Mouse (Mus musculus) right cerebral cortex, adult 2 months (tissue): ENCODE results near the gene Ccnd3.

Experiments
- DNase-seq, 2 experiments: peaks; one replicate each; pipeline ENCODE4 v3.0.0; 2021 to 2022; ENCODE audit warnings: low spot score in 2 of 2

Ccnd3 gene

DNA sequence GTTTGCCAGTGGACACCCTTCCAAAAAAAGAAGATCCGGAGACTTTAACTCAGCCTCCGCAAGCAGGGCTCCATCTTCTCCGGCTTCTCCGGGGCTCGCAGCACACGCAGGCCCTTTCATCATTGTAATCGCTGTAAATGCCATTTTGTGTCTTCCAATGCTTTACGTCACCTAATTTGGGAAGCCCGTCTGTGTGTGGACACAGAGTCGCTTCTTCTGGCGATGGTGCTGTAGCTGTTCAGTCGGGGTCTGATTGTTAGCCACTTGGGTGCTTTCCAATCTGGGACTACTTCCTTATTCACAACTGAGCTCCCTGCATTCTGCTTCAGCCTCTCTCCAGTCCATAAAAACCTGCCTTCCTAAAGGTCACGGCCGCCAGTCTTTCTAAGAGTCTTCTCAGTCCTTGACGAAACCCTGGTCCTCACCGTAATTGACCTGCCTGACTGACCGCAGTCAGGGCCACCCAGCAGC is 41.0 kb downstream of the Ccnd3 start:
- peak; percentile 11 to 22 for DNase-seq

DNA sequence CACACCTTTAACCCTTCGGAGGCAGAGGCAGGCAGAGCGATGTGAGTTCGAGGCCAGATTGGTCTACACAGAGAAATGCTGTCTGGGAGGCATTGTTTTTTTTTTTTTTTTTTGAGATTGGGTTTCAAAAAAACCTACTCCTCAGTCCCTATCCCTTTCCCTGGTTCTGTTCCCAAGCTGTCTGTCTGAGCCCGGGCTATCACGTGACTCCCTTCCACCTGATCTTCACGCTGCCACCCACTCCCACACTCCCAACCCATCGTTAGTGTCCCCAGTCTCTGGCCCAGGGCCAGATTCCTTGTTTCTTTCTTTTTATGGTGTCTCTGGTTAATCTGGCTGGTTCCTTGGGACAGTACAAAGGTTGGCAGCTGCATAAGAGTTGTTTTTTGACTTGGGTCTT is 46.2 kb downstream of the Ccnd3 start:
- no peak for DNase-seq

GRCm38 (mm10) chr17:47552994-47553393 is 48.1 kb downstream of the Ccnd3 start:
- no peak for DNase-seq

GRCm38 (mm10) chr17:47554621-47555020 is 49.8 kb downstream of the Ccnd3 start:
- no peak for DNase-seq

DNA sequence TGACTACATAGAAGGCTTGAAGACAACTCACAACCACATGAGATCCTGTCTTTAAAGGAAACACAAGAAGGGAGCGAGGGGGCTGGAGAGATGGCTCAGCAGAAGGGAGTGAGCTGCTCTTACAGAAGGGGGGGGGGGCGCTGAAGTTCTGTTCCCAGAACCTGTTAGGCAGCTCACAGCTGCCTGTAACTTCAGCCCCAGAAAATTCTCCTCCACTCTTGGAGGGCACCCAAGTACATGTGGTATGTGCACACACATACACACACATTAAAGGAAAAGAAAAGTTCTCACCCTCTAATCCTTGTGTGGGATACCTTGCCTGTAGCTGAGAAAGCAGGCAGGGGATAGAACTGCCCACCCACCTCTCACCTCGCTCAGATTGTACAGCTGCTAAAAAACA is 52.3 kb downstream of the Ccnd3 start:
- no peak for DNase-seq

DNA sequence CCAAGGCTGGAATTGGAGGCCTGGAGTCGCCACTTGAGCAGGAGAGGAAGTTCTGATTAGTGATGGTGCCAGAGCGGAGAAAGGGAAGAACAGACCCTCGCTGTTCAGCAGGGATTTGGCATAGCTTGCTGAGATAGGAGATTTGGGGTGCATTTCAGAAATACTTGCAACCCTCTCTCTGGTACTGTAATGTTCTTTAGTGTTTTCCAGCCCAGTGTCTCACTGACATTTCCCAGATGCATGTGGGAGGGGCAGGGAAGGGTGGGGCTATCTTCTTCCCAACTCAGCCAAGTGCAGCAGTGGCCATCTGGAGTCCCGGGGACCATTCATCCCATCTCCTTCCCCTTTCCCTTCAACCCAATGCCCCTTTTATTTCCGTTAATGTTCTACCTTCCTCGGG is 54.9 kb downstream of the Ccnd3 start:
- DNase-seq = no peak

GRCm38 (mm10) chr17:47562875-47563274 is 58.0 kb downstream of the Ccnd3 start:
- DNase-seq = no peak

GRCm38 (mm10) chr17:47564612-47565011 is 59.8 kb downstream of the Ccnd3 start:
- DNase-seq = no peak

DNA sequence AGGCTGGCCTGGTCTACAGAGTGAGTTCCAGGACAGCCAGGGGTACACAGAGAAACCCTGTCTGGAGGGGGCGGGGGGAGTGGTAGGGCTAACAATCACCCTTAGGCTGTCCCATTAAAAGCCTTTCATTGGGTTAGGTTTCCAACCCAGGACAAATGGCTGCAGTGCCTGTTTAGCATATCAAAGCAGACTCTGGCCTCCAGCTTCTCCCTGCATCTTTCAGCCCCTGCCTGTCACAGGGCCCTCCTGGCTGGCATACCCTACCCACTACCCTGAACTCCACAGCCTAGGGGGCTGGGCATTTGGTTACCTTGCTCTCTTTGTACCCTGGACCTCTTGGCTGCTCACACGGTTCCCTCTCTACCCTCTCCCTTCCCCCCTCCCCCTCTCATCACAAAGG is 61.3 kb downstream of the Ccnd3 start:
- no peak for DNase-seq

GRCm38 (mm10) chr17:47567271-47567670 is 62.4 kb downstream of the Ccnd3 start:
- DNase-seq = no peak

- no peak for DNase-seq
Observed at GRCm38 (mm10) chr17:47568389-47568788, 63.5 kb downstream of the Ccnd3 start.

- DNase-seq = no peak
Observed at GRCm38 (mm10) chr17:47568951-47569527, 64.2 kb downstream of the Ccnd3 start.

DNA sequence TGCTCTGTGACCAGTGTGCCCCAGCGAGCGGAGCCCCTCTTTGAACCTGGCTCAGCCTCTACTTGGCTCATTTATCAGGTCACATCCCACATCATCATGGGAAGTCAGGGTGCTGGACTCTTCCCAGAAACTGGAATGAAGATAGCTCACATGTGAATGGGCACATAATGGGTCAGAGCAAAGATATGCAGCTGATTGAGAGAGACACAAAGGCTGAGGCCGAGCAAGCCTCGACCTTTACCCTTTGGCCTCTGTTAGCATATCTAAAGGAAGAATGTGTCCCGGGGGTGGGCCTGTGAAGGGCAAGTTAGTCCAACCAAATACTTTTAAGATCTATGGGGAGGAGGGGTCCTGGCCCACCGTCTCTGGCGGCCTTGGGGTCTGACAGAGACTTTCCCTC is 66.8 kb downstream of the Ccnd3 start:
- no peak for DNase-seq

DNA sequence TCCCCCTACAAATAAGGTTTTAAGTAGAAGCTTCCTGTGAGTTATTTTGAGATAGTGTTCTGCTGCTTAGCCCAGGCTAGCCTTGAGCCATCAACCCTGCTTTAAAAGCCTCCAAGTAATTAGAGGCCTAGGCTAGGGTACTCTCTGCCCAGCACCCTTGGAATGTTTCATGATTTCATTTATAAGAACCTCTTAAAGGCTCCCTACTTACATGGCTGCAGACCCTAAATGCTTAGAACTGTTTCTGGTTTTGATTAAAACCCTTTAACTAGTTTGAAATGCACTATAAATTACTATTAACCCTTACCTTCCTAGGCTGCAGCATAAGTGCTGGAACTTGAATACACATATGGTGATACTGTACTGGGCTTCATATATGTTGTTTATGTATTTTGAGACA is 67.6 kb downstream of the Ccnd3 start:
- no peak for DNase-seq

GRCm38 (mm10) chr17:47574028-47574427 is 69.2 kb downstream of the Ccnd3 start:
- DNase-seq = no peak

DNA sequence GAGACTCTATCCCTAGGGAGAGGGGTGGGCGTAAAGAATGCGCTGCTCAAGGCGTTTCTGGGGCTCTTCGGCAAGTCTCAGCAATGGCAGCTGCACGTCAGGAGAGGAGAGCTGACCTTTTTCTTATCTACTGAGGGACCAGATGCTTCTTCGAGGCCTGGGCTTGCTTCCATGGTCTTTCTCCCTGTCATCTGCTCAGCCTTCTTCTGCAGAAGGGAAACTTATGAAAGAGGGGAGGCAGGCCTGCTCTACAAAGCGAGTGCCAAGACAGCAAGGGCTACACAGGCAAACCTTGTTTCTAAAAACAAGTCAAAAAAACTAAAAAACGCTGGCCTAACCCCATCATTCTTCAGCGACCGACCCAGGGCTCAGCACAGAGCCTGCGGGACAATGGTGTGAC is 70.0 kb downstream of the Ccnd3 start:
- no peak for DNase-seq

GRCm38 (mm10) chr17:47578655-47579054 is 73.8 kb downstream of the Ccnd3 start:
- DNase-seq = no peak

GRCm38 (mm10) chr17:47580962-47581361 is 76.1 kb downstream of the Ccnd3 start:
- no peak for DNase-seq

DNA sequence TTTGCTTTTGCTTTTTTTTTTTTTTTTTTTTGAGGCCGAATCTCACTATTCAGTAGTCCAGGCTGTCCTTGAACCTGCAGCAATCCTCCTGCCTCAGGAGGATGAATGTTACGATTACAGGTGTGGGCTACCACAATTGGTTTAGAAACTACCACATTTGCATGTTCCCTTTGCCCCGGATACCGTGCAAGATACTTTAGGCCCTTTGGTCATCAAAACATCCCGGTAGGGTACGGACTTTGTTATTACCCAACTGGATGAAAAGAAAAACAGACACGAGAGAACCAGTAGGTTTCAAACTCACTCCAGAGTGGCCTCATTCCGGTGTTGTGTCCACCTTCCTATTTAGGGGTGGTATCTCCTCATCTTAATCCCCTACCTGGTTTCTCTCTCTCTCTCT is 83.7 kb downstream of the Ccnd3 start:
- DNase-seq = no peak

DNA sequence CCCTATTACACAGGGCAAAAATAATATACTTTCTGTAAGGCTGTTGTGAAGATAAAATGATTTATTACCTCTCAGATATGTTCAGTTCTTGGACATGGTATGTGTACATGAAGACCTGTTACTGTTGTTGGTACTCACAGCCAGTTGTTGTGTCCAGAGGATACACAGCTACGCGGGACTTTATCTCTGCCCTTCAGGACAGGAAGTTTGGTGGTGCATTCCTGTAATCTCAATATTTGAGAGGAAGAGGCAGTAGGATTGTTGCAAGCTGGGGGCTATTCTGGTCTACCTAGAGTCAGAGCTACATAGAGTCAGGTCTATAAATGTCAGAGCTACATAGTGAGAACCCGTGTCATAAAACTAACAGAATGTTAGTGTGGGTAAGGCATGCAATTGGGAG is 86.2 kb downstream of the Ccnd3 start:
- no peak for DNase-seq

- DNase-seq = peak; percentile 89
Observed at GRCm38 (mm10) chr17:47593215-47593853, 88.5 kb downstream of the Ccnd3 start.

DNA sequence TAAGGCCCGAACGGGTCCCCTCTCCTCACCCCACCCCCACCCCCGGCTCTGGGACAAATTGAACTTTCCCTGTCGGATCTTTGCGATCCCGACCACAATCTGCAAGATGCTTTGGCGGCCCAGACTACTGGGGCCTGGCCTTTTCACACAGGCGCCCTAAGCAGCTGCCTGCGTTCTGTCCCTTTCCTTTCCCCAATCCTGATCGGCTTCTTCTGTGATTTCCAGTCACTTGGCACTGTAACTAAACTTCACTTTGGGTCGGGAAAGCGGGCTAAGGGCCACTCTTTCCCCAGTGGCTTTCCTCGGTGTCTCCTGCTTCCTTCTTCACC is 89.0 kb downstream of the Ccnd3 start:
- DNase-seq = no peak

GRCm38 (mm10) chr17:47594183-47594968 is 89.5 kb downstream of the Ccnd3 start:
- no peak for DNase-seq
